Mouse (Mus musculus) regulatory T cell (primary cell): ENCODE data around the gene Palm.

Experiments
- in situ Hi-C: fragments of 300-600 bp; cut with MboI, MseI; formaldehyde crosslinking; loops from one replicate; pipeline ENCODE4 v1.15.1; 2025; ENCODE audit warnings: high pct_unique_total_duplicates

The Palm gene

GRCm38 (mm10) chr10:79797326-79797725, 4.0 kb downstream of the Palm start:
- in situ Hi-C loops: no loop called here

- in situ Hi-C loops: no loop called here
Observed at GRCm38 (mm10) chr10:79798289-79798928, 5.0 kb downstream of the Palm start.

GRCm38 (mm10) chr10:79800508-79800907, 7.1 kb downstream of the Palm start:
- in situ Hi-C loops: no loop called here

DNA sequence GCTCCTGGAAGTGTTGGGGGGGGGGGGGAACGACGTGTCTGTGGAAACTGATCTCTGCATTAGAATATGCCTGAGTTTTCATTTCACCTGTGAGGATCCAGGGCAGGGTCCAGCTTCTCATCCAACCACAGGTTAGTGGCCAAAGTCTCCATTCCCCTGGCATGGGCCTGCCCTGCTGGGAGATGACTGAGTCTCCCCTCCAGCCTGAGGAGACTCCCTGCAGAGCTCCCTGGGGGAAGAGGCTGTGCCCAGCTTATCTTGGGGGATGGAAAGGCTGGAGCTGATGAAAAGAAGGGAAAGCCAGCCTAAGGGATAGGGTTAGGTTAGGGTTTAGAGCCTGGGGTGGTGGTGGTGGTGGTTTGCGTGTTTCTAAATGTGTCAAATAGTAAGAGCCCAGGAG, 8.5 kb downstream of the Palm start:
- in situ Hi-C loops: no loop called here

DNA sequence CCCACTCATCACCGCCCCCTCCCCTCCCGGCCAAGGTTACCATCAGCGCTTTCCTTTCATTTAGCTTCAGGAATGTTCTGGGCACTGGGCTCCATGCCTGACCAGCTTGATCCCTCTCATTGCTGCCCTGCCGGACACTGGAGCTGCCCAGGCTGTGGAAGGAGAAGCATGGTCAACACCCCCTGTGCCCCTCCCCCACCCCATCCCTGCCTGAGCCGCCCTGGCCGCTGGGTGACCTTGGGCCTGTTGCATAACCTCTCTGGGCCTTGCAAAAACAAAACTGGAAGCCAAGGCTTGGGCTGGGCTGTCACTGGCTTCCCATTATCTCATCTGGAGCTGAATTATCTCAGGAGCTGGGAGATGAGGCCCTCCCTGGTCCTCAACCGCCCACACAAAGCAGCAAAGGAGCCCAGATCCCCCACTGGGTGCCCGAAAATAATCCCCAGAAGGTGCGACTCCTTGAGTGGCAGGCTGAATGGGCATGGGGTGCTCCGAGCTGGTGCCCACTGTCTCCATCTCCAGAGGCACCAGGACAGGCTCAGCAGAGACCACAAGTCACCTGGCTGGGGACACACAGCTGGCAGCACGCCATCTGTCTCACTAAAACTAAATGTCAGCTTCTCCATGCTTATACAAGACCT, 9.1 kb downstream of the Palm start:
- in situ Hi-C loops: no loop called here

GRCm38 (mm10) chr10:79803716-79804323, 10.4 kb downstream of the Palm start:
- in situ Hi-C loops: no loop called here

DNA sequence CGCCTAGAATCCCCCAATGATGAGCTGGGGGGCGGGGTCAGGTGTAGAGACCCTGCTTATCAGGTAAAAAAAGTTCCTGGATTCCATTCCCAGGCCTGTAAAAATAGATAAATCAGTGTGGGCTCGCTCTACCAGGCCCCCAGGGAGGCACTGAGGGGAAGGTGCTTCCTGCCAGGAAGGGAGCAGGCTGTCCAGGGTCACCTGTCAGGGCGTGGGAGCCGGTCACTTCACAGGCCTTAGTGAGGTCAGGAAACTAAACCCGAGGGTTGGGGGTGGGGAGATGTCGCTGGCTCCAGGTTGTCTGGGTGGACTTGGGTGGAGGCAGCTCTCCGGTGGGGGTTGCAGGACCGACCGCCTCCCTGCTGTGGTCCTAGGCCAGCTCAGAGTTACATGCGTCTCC, 12.3 kb downstream of the Palm start:
- in situ Hi-C loops: no loop called here

- in situ Hi-C loops: no loop called here
Observed at GRCm38 (mm10) chr10:79806331-79806730, 13.0 kb downstream of the Palm start.

DNA sequence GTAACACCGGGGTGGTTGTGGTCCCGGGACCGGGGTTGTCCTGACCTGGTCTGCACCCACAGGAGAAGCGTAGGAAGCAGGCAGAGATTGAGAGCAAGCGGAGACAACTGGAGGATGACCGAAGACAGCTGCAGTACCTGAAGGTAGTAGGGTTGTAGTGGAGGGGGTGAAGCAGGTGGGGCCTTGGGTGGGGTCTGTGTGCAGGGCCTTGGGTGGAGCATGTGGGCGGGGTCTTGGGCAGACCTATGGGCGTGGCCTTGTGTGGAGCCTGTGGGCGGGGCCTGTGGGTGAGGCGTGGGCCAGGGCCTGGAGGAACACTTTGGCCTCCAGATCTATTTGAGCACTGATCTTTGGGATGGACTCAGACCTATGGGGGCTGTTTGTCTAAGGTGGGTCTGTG, 13.6 kb downstream of the Palm start:
- in situ Hi-C loops: no loop called here

- in situ Hi-C loops: no loop called here
Observed at GRCm38 (mm10) chr10:79807826-79808225, 14.5 kb downstream of the Palm start.

GRCm38 (mm10) chr10:79808728-79809127, 15.4 kb downstream of the Palm start:
- in situ Hi-C loops: no loop called here

DNA sequence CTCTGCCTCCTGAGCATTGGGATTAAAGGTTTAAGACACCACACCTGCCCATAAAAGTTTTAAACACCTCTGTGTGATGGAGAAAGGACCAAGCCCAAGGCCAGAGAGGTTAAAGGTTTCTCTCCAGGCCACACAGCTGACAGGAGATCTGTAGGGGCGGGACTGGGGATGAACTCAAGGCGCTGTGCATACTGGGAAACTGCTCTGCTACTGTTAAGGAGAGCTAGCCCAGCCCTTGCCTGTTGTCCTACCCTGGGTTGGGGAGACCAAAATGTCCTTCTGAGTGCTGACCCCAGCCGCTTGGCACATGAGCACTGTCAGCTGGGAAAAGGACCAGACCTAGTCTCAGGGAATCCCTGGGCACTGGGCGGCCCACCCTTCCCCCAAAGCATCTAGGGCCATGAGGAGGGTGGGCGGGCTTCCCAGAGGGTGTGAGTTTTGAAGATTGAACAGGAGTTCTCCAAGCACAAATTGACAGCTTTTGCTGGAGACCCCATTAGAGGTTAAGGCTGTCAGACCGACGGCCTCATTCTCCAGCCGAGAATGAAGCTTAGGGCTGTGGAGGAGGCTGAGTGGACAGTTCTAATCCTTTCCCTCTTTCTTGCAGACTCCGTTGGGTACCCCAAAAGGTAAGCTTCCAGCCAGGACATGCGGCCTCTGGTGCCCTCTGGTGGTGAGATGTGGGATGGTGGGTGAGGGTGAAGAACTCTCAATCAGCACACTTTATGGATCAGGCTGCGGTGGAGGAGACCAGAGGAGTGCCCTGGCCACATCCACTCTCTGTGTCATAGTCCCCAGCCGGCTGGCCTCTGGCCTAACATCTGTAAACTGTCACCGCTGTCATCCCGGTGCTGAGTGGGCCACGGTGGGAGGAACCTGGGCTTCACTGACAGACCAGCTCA, 18.6 kb downstream of the Palm start:
- in situ Hi-C loops: no loop called here

DNA sequence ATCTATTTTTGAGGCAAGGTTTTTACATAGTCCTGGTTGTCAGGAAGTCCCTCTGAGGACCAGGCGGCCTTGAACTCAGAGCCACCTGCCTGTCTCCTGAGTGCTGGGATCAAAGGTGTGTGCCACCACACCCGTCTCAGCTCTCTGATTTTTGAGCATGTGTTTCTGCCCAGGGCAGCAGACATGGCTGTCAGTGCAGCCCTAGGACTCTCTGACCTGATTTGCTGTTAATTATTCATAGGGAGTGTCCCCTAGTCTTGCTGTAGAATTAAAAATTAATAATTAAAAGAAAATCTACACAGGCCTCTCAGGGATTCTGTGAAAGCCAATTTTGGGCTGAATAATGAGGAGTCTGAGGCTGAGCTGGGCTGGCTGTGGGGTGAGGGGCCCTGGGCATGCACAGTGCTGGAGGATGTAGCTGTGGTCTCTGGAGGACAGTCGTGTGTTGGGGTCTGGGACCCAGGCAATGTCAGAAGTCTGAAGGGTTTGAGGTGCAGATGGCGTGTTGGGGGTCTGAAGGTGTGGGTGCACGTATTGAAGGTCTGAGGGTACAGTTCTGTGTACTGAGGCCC, 21.0 kb downstream of the Palm start:
- in situ Hi-C loops: no loop called here

DNA sequence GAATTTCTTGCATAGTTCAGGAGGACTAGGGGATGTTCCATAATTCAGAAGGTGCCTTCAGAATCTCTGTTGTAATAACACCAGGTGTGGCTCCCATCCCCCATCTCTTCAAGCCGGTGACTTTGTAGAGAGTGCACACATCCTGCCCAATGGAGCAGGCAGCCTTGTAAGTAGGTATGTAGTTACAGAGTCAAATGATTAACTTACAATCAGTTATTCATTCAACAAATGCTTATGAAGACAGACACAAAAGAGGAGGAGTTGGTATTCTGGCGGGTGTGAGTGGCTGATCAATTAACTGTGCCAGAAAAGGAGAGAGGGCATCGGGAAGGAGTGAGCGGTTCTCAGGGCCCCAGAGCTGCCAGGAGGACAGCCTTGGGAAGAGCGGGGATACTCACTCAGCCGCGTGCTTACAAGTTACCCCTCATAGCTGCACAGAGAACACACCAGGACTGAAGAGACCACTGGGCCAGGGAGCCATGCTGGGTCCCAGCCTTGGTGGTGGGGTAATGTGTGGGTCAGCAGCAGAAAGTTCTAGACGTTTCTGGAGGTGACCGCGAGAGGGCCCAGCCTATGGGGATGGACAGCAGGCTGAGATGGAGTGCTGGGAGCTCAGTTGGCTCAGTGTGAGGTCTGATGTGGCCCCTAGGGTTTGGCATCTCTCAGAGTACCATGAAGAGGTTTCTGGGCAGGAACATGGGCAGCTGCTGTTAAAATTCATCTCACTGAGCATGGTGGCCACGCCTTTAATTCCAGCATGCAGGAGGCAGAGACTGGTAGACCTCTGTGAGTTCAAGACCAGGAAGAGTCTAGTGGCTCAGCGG, 22.5 kb downstream of the Palm start:
- in situ Hi-C loops: no loop called here

DNA sequence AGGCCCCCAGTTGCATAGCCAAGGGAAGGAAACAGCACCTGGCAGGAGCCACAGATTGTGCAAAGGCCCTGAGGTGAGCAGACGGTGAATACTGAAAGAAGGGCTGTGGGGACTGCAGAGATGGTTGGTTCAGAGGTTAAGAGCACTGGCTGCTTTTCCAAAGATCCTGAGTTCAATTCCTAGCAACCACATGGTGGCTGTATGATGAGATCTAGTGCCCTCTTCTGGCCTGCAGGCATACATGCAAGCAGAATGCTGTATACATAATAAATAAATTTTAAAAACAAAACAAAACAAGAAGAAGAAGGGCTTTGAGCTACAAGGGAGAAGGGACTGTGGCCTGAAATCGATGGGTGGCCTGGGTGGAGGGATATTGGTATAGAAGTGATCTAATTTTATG, 23.7 kb downstream of the Palm start:
- in situ Hi-C loops: no loop called here

- in situ Hi-C loops: no loop called here
Observed at GRCm38 (mm10) chr10:79818225-79818624, 24.9 kb downstream of the Palm start.

DNA sequence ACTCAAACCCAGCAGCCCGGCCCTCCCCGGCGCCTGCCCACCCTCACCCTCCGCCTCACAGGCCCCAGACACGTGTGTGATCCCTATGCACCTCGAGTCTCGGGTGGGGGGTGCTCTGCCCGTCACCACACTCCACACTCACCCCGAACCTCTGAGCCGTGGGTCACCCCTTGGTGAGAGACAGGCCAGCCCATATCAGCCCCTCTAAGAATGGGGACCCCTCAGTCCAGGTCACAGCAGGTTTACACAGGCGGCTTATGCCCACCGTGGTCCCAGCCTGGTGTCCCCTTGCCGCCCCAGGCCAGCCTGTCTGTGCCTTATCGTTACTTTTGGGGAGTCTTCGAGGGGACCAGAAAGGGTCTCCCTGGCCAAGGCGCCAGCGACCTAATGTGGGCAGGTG, 26.2 kb downstream of the Palm start:
- in situ Hi-C loops: no loop called here

- in situ Hi-C loops: no loop called here
Observed at GRCm38 (mm10) chr10:79820277-79820676, 26.9 kb downstream of the Palm start.

GRCm38 (mm10) chr10:79820782-79821181, 27.4 kb downstream of the Palm start, which contains the start of gene Misp:
Gene Misp (plus strand): TSS chr10:79820989.
- in situ Hi-C loops: no loop called here

DNA sequence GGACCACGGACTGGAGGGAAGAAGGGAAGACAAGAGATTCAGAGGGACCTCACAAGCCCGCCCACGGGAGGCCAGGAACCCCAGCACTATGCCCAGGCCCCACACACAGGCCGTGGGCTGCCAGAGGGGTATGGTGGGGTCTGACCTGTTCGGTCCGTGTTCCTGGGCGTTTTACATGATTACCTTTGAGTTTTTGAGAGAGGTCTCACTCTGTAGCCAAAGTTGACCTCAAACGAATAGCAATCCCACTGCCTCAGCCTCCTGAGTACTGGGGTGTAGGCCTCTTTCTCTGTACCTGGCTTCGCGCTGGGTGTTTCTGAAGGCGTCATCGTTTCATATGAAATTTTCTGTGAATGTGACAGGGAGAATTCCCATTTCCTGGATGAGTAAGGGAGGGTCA, 28.4 kb downstream of the Palm start:
- in situ Hi-C loops: no loop called here

- in situ Hi-C loops: no loop called here
Observed at GRCm38 (mm10) chr10:79822372-79822771, 29.0 kb downstream of the Palm start.
